Mouse (Mus musculus) kidney, adult 9 months (tissue): Measurements from ENCODE around the gene S100a13.
A peak's percentile ranks its signal among the peaks of the same experiment; 100 is the strongest.

ENCODE experiments used
- DNase-seq: peaks from one replicate; pipeline ENCODE4 v3.0.0; 2022

The S100a13 gene

GRCm38 (mm10) chr3:90508287-90508949 lies 5.8 kb upstream of the S100a13 start:
- no peak for DNase-seq

DNA sequence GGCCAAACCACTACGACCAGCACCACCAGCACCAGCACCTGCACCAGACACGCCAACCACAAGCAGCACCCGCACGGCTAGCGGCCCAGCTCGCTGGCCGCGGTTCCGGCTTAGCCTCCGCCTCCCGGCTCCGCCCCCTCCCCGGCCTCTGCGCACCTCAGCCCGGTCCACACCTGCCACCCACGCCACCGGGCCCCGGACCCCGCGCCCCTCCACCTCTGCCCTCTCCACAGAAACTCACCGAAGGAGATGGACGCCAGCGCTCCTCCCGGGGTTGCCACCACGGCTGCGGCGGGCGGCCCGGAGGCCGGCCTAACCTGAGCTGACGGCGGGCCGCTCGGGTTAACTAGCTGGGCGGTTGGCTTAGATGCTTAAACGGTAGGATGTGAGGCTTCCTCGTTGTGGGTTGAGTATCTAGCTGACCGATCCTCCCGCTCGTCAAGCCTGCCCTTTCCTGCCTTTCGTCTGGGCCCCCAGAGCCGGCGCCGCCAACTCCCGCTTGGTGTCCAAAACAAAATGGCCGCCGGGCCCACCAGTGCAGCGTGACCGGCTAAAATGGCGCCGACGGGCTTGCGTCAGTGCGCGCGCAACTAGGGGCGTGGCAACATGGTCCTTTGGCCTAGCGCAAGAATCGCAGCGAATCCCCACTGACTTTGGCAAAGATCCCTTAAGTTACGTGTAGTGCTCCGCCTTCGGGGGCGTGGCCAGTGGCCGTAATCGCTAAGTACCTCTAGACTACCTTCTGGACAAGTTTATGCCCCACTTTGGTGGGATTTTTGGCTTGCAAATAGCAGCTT lies 5.1 kb upstream of the S100a13 start, which contains the start of gene Chtop:
Gene Chtop, minus strand, starts transcription at position 549 of the 797 bp plus-strand sequence.
- peak; percentile 100 for DNase-seq

- DNase-seq = no peak
Observed at GRCm38 (mm10) chr3:90509747-90510123, 4.5 kb upstream of the S100a13 start.

DNA sequence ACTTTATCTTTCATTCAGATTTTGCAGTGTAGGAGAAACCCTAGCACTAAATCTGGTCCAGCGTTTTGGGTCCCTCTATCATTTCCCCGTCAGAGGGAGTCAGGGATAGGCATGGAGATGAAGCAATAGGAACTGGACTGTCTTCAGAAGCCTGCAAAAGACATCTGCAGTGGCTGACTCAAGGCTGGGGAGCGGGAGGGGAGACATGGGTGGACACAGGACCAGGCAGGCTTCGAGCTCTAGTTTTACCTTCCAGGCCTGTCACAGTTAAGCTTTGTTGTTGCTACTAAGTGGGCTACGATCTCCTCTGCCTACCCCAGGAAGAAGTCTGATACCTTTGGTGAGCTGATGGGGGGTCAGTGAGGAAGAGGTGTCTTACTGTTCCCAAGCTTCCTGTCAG lies 2.0 kb upstream of the S100a13 start:
- DNase-seq = no peak

GRCm38 (mm10) chr3:90512948-90513642 lies 1.1 kb upstream of the S100a13 start:
- DNase-seq = no peak

DNA sequence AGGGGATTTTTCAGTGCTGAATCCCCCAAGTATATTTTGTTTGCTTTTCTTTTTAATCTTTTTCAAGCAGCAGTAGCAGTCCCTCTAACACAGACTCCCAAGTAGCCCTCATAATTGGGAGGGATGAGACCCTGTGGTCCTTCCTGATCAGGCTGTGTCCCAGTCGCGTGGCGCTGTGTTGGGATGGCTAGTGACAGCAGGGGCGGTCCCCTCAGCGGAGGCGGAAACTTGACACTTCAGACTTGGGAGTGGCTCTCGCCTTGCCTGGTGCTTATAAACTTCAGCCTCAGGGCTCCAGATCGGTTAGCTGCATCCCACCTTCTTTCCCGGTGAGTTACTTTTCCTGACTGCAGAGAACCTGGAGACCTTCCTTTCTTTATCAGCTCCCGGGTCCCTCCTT lies 456 bp downstream of the S100a13 start:
- DNase-seq = peak; percentile 78

- peak; percentile 58 for DNase-seq
Observed at GRCm38 (mm10) chr3:90515242-90515641, 1.0 kb downstream of the S100a13 start.

GRCm38 (mm10) chr3:90515789-90516188 lies 1.6 kb downstream of the S100a13 start:
- DNase-seq = no peak

DNA sequence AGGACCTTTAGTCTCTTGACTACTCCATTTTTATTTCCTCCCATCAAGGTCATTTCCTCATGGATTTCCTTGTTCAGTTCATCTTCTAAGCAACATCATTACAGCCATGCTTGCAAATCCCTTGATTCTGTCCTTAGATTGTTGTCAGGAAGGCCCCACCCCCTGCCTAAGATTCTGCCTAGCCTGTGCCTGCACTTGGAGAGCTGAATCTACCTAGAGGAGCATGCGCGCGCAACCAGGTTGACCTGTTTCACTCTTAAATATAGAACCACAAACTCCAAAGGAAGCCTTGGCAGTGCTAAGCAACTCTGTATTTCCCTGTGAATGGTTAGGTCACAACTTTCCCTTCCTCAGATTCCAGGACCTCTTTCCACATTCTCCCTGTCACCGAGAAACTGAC lies 3.5 kb downstream of the S100a13 start:
- no peak for DNase-seq

DNA sequence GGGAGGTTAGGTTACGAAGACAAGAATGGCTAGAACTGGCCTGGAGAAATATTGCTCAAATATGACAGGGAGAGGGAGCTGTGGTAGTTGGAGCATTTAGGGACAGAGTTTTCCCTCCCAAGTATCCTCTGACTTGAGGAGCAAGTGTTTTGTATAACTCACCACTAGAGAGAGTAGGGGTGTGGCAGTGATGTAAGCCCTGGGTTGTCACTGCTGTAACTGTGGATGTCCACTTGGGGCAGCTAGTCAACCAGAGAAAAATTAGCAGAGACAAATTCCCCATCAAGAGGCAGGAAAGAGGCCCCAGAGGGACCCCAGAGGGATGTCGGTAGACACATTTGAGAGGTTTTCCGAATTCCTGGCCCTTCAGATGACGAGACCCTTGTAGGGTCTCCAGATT lies 11.2 kb downstream of the S100a13 start:
- peak; percentile 82 for DNase-seq

- no peak for DNase-seq
Observed at GRCm38 (mm10) chr3:90526076-90526475, 11.8 kb downstream of the S100a13 start.

DNA sequence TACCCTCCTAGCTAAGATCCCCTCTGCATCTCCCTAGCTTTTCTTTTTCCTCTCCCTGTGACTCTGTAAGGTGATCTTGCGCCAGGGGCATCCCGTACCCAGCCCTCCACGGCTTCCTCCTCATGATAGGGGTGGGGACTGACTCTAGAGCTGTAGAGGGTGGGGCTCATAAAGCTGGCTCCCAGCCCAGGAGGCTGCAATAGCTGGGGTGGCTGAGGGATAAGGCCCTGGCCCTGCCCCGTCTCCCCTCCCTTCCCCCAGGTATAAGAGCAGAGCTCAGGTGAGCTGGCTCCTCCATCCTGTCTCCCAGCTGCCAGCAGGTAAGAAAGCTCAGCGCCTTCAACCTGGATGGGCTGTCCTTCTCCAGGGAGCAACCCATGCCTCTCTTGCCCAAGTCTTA lies 12.3 kb downstream of the S100a13 start, which contains the start of gene S100a14:
Gene S100a14, plus strand, starts transcription at position 277 of the 400 bp plus-strand sequence.
- DNase-seq = no peak

DNA sequence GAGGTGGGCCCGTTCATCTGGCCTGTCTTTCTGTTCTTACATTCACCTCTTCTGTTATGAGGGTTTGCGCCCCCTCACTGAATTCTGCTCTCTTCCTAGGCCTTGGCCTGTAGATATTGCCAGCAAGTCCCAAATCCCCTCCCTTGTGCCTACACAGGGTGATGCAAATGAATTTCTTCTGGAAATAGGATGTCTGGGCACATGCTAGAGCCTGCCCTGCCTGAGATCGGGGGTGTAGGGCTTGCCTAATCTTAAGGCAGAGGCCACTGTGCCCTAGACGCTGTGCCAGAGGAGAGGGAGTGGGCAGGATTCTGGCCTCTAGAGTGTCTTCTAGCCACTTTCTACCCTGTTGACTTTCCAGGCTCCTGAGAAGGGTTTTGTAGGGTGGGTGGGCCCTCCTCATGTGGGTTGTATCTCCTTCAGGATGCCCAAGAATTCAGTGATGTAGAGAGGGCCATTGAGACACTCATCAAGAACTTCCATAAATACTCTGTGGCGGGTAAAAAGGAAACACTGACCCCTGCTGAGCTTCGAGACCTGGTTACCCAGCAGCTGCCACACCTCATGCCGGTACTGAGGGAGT lies 13.1 kb downstream of the S100a13 start:
- DNase-seq = no peak

- no peak for DNase-seq
Observed at GRCm38 (mm10) chr3:90531713-90532112, 17.5 kb downstream of the S100a13 start.

GRCm38 (mm10) chr3:90535446-90535845 lies 21.2 kb downstream of the S100a13 start:
- no peak for DNase-seq

GRCm38 (mm10) chr3:90537141-90537904 lies 23.1 kb downstream of the S100a13 start, which contains the start of gene S100a16:
Gene S100a16 (plus strand): TSS chr3:90537254.
- peak; percentile 92 for DNase-seq

DNA sequence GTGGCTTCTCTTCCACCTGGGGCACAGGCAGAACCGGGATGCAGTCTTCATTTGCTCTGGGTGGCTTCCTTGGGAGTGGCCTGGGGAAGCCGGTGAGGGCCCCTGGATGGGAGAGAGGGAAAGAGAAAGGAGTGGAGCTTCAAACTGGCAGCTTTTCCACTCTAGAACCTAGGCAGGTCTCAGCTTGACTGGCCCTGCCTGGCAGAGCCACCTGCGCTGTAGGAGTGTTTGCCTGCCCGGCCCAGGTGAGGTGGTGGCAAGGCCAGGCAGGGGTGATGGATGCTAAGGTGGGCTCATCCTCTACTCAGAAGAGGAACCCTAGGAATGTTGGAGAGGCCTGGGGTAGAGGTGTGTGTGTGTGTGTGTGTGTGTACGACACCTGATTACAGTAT lies 23.7 kb downstream of the S100a13 start:
- no peak for DNase-seq

DNA sequence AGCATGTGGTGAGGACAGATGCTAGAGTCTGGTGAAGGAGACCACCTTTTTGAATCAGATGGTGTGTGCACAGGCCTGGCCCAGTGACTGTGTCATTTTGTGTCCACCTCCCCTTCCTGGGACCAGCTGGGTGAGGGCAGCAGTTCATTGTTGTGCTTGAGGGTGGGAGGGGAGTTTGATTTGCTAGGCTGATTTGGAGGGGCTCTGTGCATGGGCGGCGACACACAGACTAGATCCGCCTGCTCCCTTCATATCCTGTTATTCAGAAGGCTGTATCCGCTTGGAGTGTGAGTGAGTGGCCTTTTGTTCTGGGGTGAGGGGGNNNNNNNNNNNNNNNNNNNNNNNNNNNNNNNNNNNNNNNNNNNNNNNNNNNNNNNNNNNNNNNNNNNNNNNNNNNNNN lies 26.7 kb downstream of the S100a13 start:
- peak; percentile 67 for DNase-seq

GRCm38 (mm10) chr3:90549676-90550420 lies 35.6 kb downstream of the S100a13 start:
- DNase-seq = peak; percentile 36

GRCm38 (mm10) chr3:90550421-90550790 lies 36.2 kb downstream of the S100a13 start:
- DNase-seq = no peak

- no peak for DNase-seq
Observed at GRCm38 (mm10) chr3:90552231-90552630, 38.0 kb downstream of the S100a13 start.

- no peak for DNase-seq
Observed at GRCm38 (mm10) chr3:90555954-90556353, 41.7 kb downstream of the S100a13 start.
